ENCODE assay signal across 8 mouse cellular contexts in genomic region chr15:79261095-79261725, GRCm38 (mm10). TPM values are rescaled to one million over a fixed set of nuclear protein-coding genes. Genes with fewer than 3 reads are reported as not detected.
DNase-seq lines count a peak whose midpoint lies in the region; ATAC-seq lines count a peak whose summit lies in the region.

No protein-coding gene starts in this region.

- peaks cover 10% of the 10 kb centered on the region for H3K4me1 ChIP-seq in limb, embryonic 13.5 days

- H3K27ac ChIP-seq in limb, embryonic 13.5 days, result no peak overlapping the region

- peak overlapping the region; percentile 99 for H3K4me2 ChIP-seq in limb, embryonic 13.5 days (replicated peaks)

- 1% methylated on average over 38 of the region's 62 CpGs for WGBS in limb, embryonic 13.5 days

- H3K9ac ChIP-seq in limb, embryonic 13.5 days, result peak overlapping the region; percentile 79

- no peaks in the 10 kb centered on the region for H3K9me3 ChIP-seq in limb, embryonic 13.5 days

- peak; percentile 70 for ATAC-seq in limb, embryonic 13.5 days (ENCODE audit: low FRiP score, low read depth)
- ATAC-seq in monocyte, adult 5-6 weeks (replicated peaks; ENCODE audit: insufficient number of reproducible peaks, low FRiP score, low TSS enrichment, poor library complexity, severe bottlenecking), result no peak

- no peaks in the 10 kb centered on the region for H3K36me3 ChIP-seq in limb, embryonic 13.5 days

- H3K27me3 ChIP-seq in limb, embryonic 13.5 days, result peaks cover 63% of the 10 kb centered on the region

- intact Hi-C loops in heart, postnatal 14 days (cut with DNase I), result no loop called here

- peak; percentile 35 for DNase-seq in adrenal gland, postnatal 10 days
- DNase-seq in adrenal gland, postnatal 4 days (ENCODE audit: low spot score in 2 of 2), result no peak
- DNase-seq in thymus, postnatal 0 days (ENCODE audit: low spot score), result peak; percentile 52
- no peak for DNase-seq in thymus, postnatal 10 days (ENCODE audit: low spot score in 2 of 2)
- peak; percentile 42 to 44 for DNase-seq in heart, postnatal 14 days
- DNase-seq in neural tube, embryonic 10.5 days (ENCODE audit: extremely low spot score, low spot score), result peak; percentile 59

- peak overlapping the region; percentile 70 for H3K4me3 ChIP-seq in limb, embryonic 13.5 days

RNA-seq across cellular contexts. Expression of gene Slc16a8, which starts 6.6 kb away (rescaled TPM):
- under 1 TPM in 1 of 2 experiments, not detected in 1; 0.15 TPM for total RNA-seq in adrenal gland, postnatal 10 days (2021)
- under 1 TPM; 0.17 TPM for total RNA-seq in adrenal gland, postnatal 4 days (2021)
- not detected in 2 replicates for polyA plus RNA-seq in thymus, postnatal 0 days (2015; fragmentation: Nextera tagmentation; extraction: Ambion mirVana)
- under 1 TPM; 0.19 to 0.29 TPM for total RNA-seq in heart, postnatal 14 days (2021)
- polyA plus RNA-seq in limb, embryonic 13.5 days (2015; fragmentation: Nextera tagmentation; extraction: Ambion mirVana), result 0.33 and 0.59 TPM in 2 replicates
- total RNA-seq in monocyte, adult 5-6 weeks (2017), result not detected in 3 replicates

RNA-seq across cellular contexts. Expression of gene Baiap2l2, which starts 24.1 kb away (rescaled TPM):
- under 1 TPM; 0.85 to 0.99 TPM for total RNA-seq in adrenal gland, postnatal 10 days (2021)
- total RNA-seq in adrenal gland, postnatal 4 days (2021), result 1 to 10 TPM; 2.3 to 5.5 TPM
- 0.81 and 0.90 TPM in 2 replicates for polyA plus RNA-seq in thymus, postnatal 0 days (2015; fragmentation: Nextera tagmentation; extraction: Ambion mirVana)
- under 1 TPM; 0.45 to 0.49 TPM for total RNA-seq in heart, postnatal 14 days (2021)
- 8.8 and 11.7 TPM in 2 replicates for polyA plus RNA-seq in limb, embryonic 13.5 days (2015; fragmentation: Nextera tagmentation; extraction: Ambion mirVana)
- total RNA-seq in monocyte, adult 5-6 weeks (2017), result 0.57 TPM in 1 of 3 replicates, not detected in the others

RNA-seq across cellular contexts. Expression of gene Gm49486, which starts 32.0 kb away (rescaled TPM):
- under 1 TPM; 0.24 to 0.45 TPM for total RNA-seq in adrenal gland, postnatal 10 days (2021)
- under 1 TPM; 0.17 to 0.70 TPM for total RNA-seq in adrenal gland, postnatal 4 days (2021)
- polyA plus RNA-seq in thymus, postnatal 0 days (2015; fragmentation: Nextera tagmentation; extraction: Ambion mirVana), result 0.07 and 0.35 TPM in 2 replicates
- total RNA-seq in heart, postnatal 14 days (2021), result under 1 TPM; 0.76 to 0.98 TPM
- 1.3 and 1.4 TPM in 2 replicates for polyA plus RNA-seq in limb, embryonic 13.5 days (2015; fragmentation: Nextera tagmentation; extraction: Ambion mirVana)
- total RNA-seq in monocyte, adult 5-6 weeks (2017), result not detected in 3 replicates

RNA-seq across cellular contexts. Expression of gene Pick1, which starts 32.2 kb away (rescaled TPM):
- 10 to 100 TPM; 18.9 to 28.4 TPM for total RNA-seq in adrenal gland, postnatal 10 days (2021)
- 10 to 100 TPM; 32.1 to 33.2 TPM for total RNA-seq in adrenal gland, postnatal 4 days (2021)
- 18.2 and 21.9 TPM in 2 replicates for polyA plus RNA-seq in thymus, postnatal 0 days (2015; fragmentation: Nextera tagmentation; extraction: Ambion mirVana)
- 10 to 100 TPM; 22.4 to 23.2 TPM for total RNA-seq in heart, postnatal 14 days (2021)
- 52.7 and 57.4 TPM in 2 replicates for polyA plus RNA-seq in limb, embryonic 13.5 days (2015; fragmentation: Nextera tagmentation; extraction: Ambion mirVana)
- 7.2 to 13.7 TPM (median 8.1 TPM) in 3 replicates for total RNA-seq in monocyte, adult 5-6 weeks (2017)

Comparison
In these comparisons a context has a peak if more than half of its experiments do, and no peak if none do; other contexts are left out.
1. DNase-seq: peak in adrenal gland, postnatal 10 days (single experiment), thymus, postnatal 0 days (single experiment), heart, postnatal 14 days (2 of 2) and neural tube, embryonic 10.5 days (single experiment); none in adrenal gland, postnatal 4 days (0 of 2) and thymus, postnatal 10 days (0 of 2).